17 mouse cellular contexts compared by ENCODE assay signal in genomic region chr12:107131841-107132240, GRCm38 (mm10).
DNase-seq lines count a peak whose midpoint lies in the region; ATAC-seq and TF ChIP-seq lines count a peak whose summit lies in the region.
"Had no signal": no experiment of that assay in that cellular context is flagged by ENCODE, and none has a peak within 500 bp of the region (broad histone marks: within the 10 kb centered on the region; RNA-seq: fewer than 3 reads in every experiment).

No protein-coding gene starts in this region.

- TF ChIP-seq EP300 in heart, adult 2 months (IDR thresholded peaks at IDR 0.05; ENCODE audit: insufficient read depth, low read depth, low read length) = no peak

- peaks cover 12% of the 10 kb centered on the region for H3K4me1 ChIP-seq in heart, embryonic 12.5 days (replicated peaks)
- peaks cover 11% of the 10 kb centered on the region for H3K4me1 ChIP-seq in heart, embryonic 16.5 days (ENCODE audit: control insufficient read depth, insufficient read depth, low read length)
- peaks cover 2% of the 10 kb centered on the region; the same call in 1 of the 2 replicates for H3K4me1 ChIP-seq in heart, adult 2 months (ENCODE audit: control insufficient read depth, insufficient read depth, low read length)
- H3K4me1 ChIP-seq in thymus, adult 2 months (replicated peaks; ENCODE audit: control insufficient read depth, insufficient read depth, low read length) = peaks cover 65% of the 10 kb centered on the region
- H3K4me1 ChIP-seq: embryonic facial prominence, embryonic 12.5 days; forebrain, embryonic 15.5 days had no signal

- H3K27me3 ChIP-seq in heart, embryonic 12.5 days (replicated peaks) = no peaks in the 10 kb centered on the region
- no peaks in the 10 kb centered on the region for H3K27me3 ChIP-seq in heart, embryonic 16.5 days (ENCODE audit: control insufficient read depth, insufficient read depth, low read length)
- no peaks in the 10 kb centered on the region for H3K27me3 ChIP-seq in heart, adult 2 months (ENCODE audit: control insufficient read depth, insufficient read depth, low read length)
- no peaks in the 10 kb centered on the region for H3K27me3 ChIP-seq in thymus, adult 2 months (ENCODE audit: control insufficient read depth, insufficient read depth, low read length)
- H3K27me3 ChIP-seq: CH12.LX; embryonic facial prominence, embryonic 12.5 days; forebrain, embryonic 15.5 days; hindbrain, embryonic 15.5 days; Patski had no signal

- WGBS in heart, embryonic 12.5 days = 40% methylated on average over 6 of the region's 6 CpGs
- 32% methylated on average over 6 of the region's 6 CpGs for WGBS in heart, embryonic 16.5 days
- 40% methylated on average over 6 of the region's 6 CpGs for WGBS in heart, adult 2 months
- 63% methylated on average over 6 of the region's 6 CpGs for WGBS in thymus, adult 2 months

- peak overlapping the region; percentile 43 for H3K4me2 ChIP-seq in heart, embryonic 12.5 days
- H3K4me2 ChIP-seq in heart, embryonic 16.5 days (ENCODE audit: low read depth, low read length) = peak overlapping the region; percentile 49
- H3K4me2 ChIP-seq: embryonic facial prominence, embryonic 12.5 days; forebrain, embryonic 15.5 days; hindbrain, embryonic 15.5 days had no signal

- no peak for DNase-seq in heart, postnatal 14 days
- no peak for DNase-seq in heart, adult 2 months
- no peak for DNase-seq in thymus, adult 2 months
- DNase-seq in thymus, postnatal 14 days = no peak
- DNase-seq: adrenal gland, postnatal 14 days; cerebellum, adult 11-12 months; cerebellum, adult 9-10 months; cerebellum, postnatal 25 days; gastrocnemius, postnatal 36 days had no signal

- H3K79me2 ChIP-seq in heart, adult 2 months (replicated peaks; ENCODE audit: control insufficient read depth, insufficient read depth, low read length) = no peaks in the 10 kb centered on the region

- no peak overlapping the region for H3K4me3 ChIP-seq in heart, embryonic 12.5 days
- H3K4me3 ChIP-seq in heart, embryonic 16.5 days (ENCODE audit: low read length) = peak overlapping the region; percentile 16; the same call in 1 of the 2 replicates
- no peak overlapping the region for H3K4me3 ChIP-seq in heart, adult 2 months
- no peak overlapping the region for H3K4me3 ChIP-seq in thymus, adult 2 months (ENCODE audit: control insufficient read depth, insufficient read depth, low read length)
- H3K4me3 ChIP-seq: embryonic facial prominence, embryonic 12.5 days; forebrain, embryonic 15.5 days; hindbrain, embryonic 15.5 days had no signal

- ATAC-seq in heart, embryonic 12.5 days (ENCODE audit: insufficient number of reproducible peaks, low FRiP score) = no peak
- no peak for ATAC-seq in heart, embryonic 16.5 days (replicated peaks; ENCODE audit: extremely low read depth, insufficient read depth, low FRiP score)
- ATAC-seq: forebrain, embryonic 15.5 days; intestine, postnatal 0 days; Patski had no signal

- H3K9ac ChIP-seq in heart, embryonic 12.5 days = no peak overlapping the region
- no peak overlapping the region for H3K9ac ChIP-seq in heart, embryonic 16.5 days (ENCODE audit: low read length)
- H3K9ac ChIP-seq in heart, adult 2 months (ENCODE audit: low read depth, low read length) = no peak overlapping the region
- H3K9ac ChIP-seq: embryonic facial prominence, embryonic 12.5 days; forebrain, embryonic 15.5 days; hindbrain, embryonic 15.5 days had no signal

- H3K27ac ChIP-seq in heart, embryonic 12.5 days (ENCODE audit: poor library complexity, severe bottlenecking) = no peak overlapping the region
- H3K27ac ChIP-seq in heart, embryonic 16.5 days (ENCODE audit: low read length) = peak overlapping the region; percentile 37; the same call in 1 of the 2 replicates
- no peak overlapping the region for H3K27ac ChIP-seq in heart, adult 2 months
- H3K27ac ChIP-seq in thymus, adult 2 months (ENCODE audit: control insufficient read depth, insufficient read depth, low read length) = peak overlapping the region; percentile 97
- H3K27ac ChIP-seq: embryonic facial prominence, embryonic 12.5 days; forebrain, embryonic 15.5 days; hindbrain, embryonic 15.5 days had no signal

- intact Hi-C loops in heart, postnatal 14 days (cut with DNase I) = no loop called here
- intact Hi-C loops in heart, adult 2 months (cut with DNase I) = no loop called here

- TF ChIP-seq POLR2A in heart, adult 2 months (IDR thresholded peaks at IDR 0.05; ENCODE audit: insufficient read depth, low read depth, low read length) = no peak
- TF ChIP-seq POLR2A in thymus, adult 2 months (IDR thresholded peaks at IDR 0.05; ENCODE audit: control insufficient read depth, extremely low read depth, insufficient read depth, low read length, poor library complexity) = no peak

- H3K36me3 ChIP-seq in heart, embryonic 12.5 days = no peaks in the 10 kb centered on the region
- H3K36me3 ChIP-seq in heart, embryonic 16.5 days (ENCODE audit: control insufficient read depth, insufficient read depth) = no peaks in the 10 kb centered on the region
- no peaks in the 10 kb centered on the region for H3K36me3 ChIP-seq in heart, adult 2 months (ENCODE audit: control insufficient read depth, insufficient read depth, low read length)
- H3K36me3 ChIP-seq in thymus, adult 2 months (ENCODE audit: control insufficient read depth, insufficient read depth, low read length) = no peaks in the 10 kb centered on the region
- H3K36me3 ChIP-seq: embryonic facial prominence, embryonic 12.5 days; forebrain, embryonic 15.5 days; hindbrain, embryonic 15.5 days had no signal

- no peak for TF ChIP-seq CTCF in heart, adult 2 months (IDR thresholded peaks at IDR 0.05)
- TF ChIP-seq CTCF in thymus, adult 2 months (IDR thresholded peaks at IDR 0.05; ENCODE audit: borderline replicate concordance, control insufficient read depth, extremely low read depth, insufficient read depth, low read length, poor library complexity) = no peak

- no peaks in the 10 kb centered on the region for H3K9me3 ChIP-seq in heart, embryonic 12.5 days (replicated peaks)
- no peaks in the 10 kb centered on the region for H3K9me3 ChIP-seq in heart, embryonic 16.5 days (replicated peaks; ENCODE audit: control insufficient read depth, low read length)
- H3K9me3 ChIP-seq: embryonic facial prominence, embryonic 12.5 days; forebrain, embryonic 15.5 days; hindbrain, embryonic 15.5 days had no signal

Comparison
In these comparisons a context has a peak if more than half of its experiments do, and no peak if none do; other contexts are left out.
1. H3K27ac ChIP-seq: peak in heart, embryonic 16.5 days (single experiment) and thymus, adult 2 months (single experiment); none in heart, embryonic 12.5 days (single experiment) and heart, adult 2 months (single experiment).